Mouse (Mus musculus): ENCODE measurements at regions not wholly inside any gene's neighbourhood (a gene's known extent, or its start where the extent isn't known, plus 50 kb on each side); places are given as distances from the start of the nearest gene placed in this dataset.

GRCm38 (mm10) chr12:54450369-54450768, 206.0 kb downstream of the Sptssa start:
- no peak for DNase-seq (ENCODE audit: low read depth)

DNA sequence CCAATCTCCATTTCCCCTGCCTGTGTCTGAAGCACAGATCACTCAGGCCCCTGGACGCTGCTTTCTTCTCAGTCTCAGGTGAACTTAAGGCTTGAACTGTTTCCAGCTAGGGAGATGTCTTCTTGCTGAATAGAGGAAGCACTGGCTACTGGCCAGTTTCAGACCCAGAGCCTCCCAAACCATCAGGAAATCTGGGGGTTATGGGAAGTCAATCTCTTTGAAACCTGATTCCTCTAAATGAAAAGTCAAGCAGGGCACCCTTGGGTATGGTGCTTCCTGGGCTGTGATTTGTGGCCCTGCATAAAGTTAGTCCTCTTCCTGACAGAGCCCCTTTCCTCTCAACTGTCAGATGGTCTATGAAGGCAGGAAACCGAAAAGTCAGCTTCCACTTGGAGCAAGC, 208.2 kb downstream of the Sptssa start:
- no peak for DNase-seq (ENCODE audit: low read depth)

DNA sequence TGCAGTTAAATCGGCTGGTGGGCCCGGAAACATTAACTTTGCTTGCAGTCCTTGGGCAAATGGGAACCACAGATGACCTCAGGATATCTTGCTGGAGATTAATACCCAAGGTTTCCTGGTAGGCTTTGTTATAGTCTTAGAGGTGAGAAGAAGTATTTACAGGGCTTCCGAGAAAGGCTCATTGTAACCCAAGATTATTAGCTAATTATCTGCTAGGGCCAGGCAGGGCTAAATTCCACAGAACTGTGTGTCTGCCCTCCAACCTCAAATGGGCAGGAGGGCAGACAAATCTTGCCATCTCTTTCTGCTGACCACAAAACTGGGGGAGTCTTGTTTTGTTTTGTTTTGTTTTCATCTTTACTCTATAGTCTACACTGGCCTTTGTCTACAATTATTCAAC, 209.0 kb downstream of the Sptssa start:
- DNase-seq (ENCODE audit: low read depth), result no peak

- DNase-seq (ENCODE audit: low read depth), result no peak
Observed at GRCm38 (mm10) chr12:54446356-54446755, 210.0 kb downstream of the Sptssa start.

DNA sequence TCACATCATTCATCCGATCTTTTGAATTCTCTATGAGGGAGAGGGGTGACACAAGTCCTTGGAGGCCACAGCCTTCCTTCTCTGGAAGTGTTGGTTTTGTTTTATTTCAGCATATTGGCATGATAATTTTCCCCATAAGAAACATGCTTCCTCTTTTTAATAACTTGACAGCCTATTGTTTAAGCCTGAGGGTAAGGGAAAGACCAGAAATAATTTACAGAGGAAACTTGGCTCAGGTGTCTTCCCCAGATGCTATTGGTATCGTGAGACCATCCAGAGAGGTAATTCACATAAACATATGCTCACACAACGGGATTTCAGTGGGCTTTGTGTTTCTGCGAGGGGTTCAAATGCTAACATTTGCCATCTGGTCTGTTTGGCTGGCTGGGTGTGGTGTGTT, 212.0 kb downstream of the Sptssa start:
- no peak for DNase-seq (ENCODE audit: low read depth)

DNA sequence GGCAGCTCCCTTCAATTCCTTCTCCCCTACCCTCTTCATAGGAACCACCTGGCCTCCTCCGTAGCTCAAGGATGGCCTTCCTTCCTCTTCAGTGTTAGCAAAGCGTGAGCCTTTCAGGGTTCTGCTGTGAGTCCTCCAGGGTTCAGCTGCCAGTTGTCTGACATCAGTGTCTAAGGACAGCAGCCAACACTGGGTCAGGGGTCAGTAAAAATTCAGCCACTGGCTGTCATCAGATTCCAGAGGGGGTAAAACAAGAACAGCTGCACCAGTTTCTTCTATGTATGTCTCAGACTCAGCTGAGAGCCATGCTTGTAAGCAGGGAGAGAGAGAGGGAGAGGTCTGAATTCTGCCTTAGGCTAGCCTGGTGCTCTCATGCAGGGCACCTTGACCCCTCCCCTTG, 213.1 kb downstream of the Sptssa start:
- no peak for DNase-seq (ENCODE audit: low read depth)

- DNase-seq (ENCODE audit: low read depth), result no peak
Observed at GRCm38 (mm10) chr12:54442408-54442807, 214.0 kb downstream of the Sptssa start.

GRCm38 (mm10) chr12:54440851-54441593, 215.4 kb downstream of the Sptssa start:
- no peak for DNase-seq (ENCODE audit: low read depth)

- no peak for DNase-seq (ENCODE audit: low read depth)
Observed at GRCm38 (mm10) chr12:54438793-54439192, 217.6 kb downstream of the Sptssa start.

DNA sequence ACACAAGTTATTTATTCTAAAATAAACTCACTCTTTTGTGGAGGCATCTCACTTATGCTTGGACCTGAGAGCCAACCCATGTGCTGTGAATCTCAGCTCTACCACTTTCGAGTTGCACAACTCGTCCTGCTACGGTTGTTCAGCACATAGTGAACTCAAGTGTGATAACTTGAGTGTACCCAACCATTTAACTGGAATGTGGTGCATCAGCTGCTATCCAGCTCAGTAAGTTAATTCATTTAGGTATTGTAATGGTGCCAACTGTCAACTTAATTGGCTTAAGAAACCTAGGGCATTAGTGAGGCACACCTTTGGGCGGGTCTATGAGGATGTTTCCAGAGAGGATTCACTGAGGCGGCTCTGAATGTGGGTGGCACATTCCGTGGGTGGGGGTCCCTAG, 221.6 kb upstream of the Egln3 start:
- DNase-seq (ENCODE audit: low read depth), result no peak

DNA sequence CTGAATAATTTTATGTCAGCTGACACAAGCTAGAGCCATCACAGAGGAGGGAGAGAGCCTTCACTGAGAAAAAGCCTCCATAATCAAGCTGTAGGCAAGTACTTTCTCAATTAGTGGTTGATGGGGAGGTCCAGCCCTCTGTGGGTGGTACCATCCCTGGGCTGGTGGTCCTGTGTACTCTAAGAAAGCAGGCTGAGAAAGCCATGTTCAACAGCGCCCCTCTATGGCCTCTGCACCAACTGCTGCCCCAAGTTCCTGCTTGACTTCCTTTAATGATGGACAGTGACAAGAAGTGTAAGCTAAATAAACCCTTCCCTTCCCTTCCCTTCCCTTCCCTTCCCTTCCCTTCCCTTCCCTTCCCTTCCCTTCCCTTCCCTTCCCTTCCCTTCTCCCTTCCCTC, 211.2 kb upstream of the Egln3 start:
- no peak for DNase-seq (ENCODE audit: low read depth)

DNA sequence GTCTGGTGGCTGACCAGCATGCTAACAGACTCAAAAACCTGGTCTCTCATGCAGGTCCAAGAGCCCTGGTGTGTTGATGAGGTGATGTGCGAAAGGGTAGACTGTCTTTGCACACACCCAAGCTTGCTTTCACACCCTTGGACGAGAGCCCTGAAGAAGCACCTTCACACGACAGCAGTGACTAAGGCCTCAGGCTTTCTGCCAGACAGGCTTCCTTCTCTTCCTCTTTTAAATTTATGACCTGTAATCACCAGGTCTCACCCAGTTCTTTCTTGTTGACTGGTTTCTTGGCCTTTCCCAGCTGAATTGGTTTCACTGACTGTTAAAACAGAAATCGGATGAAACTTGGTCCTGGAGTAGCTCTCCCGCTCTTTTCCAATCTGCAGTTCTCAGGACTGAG, 210.5 kb upstream of the Egln3 start:
- no peak for DNase-seq (ENCODE audit: low read depth)

DNA sequence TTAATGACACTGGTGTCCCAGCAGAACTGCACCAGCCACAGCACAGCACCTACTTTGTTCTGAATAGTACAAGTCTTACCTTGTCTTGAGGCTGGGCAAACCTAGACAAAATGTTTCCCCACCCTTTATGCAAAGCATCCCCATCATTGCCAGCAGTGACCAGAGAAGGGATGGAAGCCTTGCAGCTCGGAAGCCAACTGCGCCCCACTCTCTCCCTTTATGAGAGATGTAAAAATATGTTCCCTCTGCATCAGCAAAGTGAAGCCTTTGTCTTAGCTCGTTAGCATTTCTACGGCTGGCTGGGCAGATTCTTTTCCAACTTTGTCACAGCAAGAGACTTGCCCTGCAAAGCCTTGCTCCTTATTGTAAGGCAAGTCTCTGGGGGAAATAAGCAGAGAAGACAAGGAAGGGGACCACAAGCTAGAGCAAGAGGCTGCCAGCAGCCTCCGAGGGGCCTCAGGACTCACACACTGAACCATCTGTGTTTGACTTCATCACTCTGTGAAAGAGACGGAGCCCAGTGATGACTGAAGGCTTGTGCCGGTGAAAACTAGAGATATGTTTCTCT, 206.5 kb upstream of the Egln3 start:
- DNase-seq (ENCODE audit: low read depth), result no peak

- DNase-seq (ENCODE audit: low read depth), result no peak
Observed at GRCm38 (mm10) chr12:54408906-54409305, 205.2 kb upstream of the Egln3 start.

- no peak for DNase-seq (ENCODE audit: low read depth)
Observed at GRCm38 (mm10) chr12:54407301-54407896, 203.7 kb upstream of the Egln3 start.

DNA sequence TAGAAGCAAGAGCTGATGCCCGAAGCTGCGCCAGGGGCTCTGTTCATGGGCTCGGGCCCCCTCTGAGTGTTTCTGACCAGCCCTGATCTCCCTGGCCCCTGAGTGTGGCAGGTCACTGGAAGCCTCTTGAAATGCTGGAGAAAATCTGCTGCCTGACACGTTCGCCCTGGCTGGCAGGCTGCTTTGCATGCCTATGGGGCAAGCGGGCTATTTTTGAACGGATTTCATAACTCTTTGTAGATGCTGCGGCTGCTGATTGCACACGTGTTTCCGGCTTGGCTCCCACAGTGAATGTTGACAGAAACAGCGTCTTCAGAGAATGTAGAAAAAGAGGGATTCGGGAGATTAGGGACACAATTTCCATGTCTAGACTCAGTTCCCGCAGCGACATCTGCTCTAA, 201.4 kb upstream of the Egln3 start:
- DNase-seq (ENCODE audit: low read depth), result peak; percentile 88

GRCm38 (mm10) chr12:54402591-54402990, 198.9 kb upstream of the Egln3 start:
- DNase-seq (ENCODE audit: low read depth), result no peak

DNA sequence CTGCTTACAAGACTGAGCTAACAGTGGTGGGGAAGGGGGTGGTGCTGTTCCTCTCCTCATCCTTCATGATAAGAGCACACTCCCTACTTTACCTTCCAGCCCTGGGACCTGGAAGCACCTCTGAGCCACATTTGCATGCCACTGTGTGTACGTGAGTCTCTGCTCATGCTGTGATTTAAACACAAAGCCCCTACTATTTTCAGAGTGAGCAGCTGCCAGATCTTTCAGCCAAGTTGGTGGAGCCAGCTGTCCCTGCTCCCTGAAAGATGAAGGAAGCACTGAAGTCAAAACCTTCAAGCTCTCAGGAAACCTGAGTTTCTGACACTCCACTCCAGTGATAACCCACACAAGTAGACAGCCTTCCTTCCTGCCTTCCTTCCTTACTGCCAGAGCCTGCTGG, 198.0 kb upstream of the Egln3 start:
- DNase-seq (ENCODE audit: low read depth), result no peak

DNA sequence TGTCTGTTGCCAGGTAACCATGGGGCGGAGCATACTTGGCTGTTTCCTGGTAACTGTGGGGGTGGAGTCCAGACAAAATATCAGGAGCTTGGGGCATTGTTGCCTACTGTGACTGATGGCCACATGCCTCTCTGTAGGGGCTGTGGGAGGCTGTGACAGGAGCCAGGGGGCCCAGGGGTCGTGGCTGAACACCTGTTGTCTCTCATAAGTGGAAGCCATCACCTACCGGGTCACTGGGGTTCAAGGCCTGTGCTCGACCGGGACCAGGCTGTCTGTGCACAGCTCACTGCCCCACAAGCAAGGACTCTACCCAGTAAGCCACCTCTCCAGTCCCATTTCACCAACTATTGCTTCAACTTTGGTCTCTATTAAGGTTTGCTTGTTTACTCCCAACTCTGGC, 196.4 kb upstream of the Egln3 start:
- DNase-seq (ENCODE audit: low read depth), result no peak

DNA sequence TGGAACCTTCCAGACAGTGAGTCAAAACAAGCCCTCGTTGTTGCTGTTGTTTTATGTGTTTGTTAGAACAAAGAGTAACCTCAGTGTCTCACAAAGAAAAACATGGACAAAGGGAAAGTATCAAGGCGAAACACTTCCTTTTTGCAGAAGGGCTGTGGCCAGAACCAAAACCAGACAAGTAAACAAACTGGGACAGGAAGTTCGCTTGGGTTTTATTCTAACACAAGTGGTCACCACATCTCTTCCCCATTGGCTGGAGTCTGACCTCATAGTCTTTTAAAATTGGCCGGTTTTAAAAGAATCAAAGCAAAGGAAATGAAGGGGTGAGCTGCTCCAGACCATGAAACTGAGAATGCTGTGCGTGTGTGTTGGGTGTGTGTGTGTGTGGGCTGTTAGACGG, 194.4 kb upstream of the Egln3 start:
- DNase-seq (ENCODE audit: low read depth), result no peak

- no peak for DNase-seq (ENCODE audit: low read depth)
Observed at GRCm38 (mm10) chr12:54396952-54397351, 193.3 kb upstream of the Egln3 start.

DNA sequence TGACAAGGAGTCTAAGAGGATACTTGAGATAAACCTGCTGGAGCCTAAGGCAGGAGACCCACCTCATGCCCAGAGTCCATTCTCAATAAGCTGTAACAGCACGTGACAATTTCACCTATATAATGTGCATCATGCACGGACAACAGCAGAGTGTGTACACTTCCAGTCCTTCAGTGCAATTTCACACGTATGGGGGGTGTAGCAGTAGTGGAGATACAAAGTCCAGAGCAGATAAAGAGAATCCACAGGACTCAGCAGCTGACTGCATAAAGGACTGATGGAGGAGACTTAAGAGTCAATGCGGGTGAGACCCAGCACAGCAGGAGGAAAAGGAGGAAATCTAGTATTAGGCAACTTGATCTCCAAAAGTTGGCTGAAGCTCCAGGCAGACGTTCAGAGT, 192.7 kb upstream of the Egln3 start:
- DNase-seq (ENCODE audit: low read depth), result no peak

DNA sequence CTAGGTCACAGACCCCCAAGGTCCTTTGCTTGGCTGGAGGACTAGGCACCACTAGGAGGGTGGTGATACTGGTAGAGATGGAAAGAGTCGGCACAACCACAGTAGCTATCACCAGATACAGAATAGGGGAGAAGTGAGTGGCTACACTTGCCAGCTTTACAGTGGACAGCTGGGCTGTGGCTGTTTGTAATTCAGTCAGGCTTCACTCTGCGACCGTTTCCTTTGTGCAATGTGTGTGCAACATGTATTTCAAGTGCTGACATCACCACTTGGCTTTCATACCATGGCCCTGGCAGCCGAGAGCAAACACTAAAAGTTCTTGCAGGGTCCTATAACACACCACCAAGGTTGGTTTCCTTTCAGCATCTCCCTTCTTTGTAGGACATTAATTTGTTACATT, 181.7 kb upstream of the Egln3 start:
- no peak for DNase-seq (ENCODE audit: low read depth)

GRCm38 (mm10) chr12:54384116-54384515, 180.5 kb upstream of the Egln3 start:
- DNase-seq (ENCODE audit: low read depth), result no peak

All from fibroblast of lung, adult 2 months (primary cell).